Mouse (Mus musculus): ENCODE results near the gene Sycn.
"Not testable (repeated sequence)": the region's sequence is repeated elsewhere in the genome, so short reads cannot be mapped to it uniquely, and the experiment has no call there.

Sycn gene

GRCm38 (mm10) chr7:28540526-28540925, at the start of gene Sycn:
Gene Sycn, plus strand, starts transcription at chr7:28540885.
- no peak for DNase-seq (ENCODE audit: low spot score)

DNA sequence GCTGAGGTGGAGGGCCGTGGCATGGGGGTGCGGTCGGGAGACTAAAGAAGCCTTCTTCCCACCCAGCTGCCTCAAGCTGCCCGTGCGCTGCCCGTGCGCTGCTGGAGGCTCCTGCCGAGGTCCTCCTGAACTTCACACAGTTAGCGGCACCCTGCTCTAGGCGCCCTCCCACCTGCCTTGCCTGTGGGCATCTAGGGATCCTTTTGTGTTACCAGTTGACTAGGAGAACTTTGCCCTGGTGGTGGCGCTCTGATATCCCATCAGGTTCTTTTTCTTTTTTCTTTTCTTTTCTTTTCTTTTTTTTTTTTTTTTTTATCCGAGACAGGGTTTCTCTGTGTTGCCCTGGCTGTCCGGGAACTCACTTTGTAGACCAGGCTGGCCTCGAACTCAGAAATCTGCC, 49.8 kb upstream of the Sycn start:
- DNase-seq (ENCODE audit: low spot score), result no peak

DNA sequence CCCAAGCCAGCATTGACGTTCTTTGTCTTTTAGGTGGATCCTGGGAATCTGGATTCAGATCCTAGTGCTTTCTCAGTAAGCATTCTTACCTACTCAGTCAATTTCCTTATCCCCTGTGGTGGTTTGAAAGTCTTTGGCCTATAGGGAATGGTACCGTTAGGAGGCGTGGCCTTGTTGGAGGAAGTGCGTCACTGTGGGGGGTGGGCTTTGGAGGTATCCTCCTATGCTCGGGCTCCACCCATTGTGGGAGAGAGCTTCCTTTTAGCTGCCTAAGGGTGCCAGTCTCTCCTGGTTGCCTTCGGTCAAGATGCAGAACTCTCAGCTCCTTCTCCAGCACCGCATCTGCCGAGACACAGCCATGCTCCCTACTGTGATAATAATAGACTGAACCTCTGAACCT, 48.4 kb upstream of the Sycn start:
- no peak for DNase-seq (ENCODE audit: low spot score)

GRCm38 (mm10) chr7:28495426-28495825, 45.3 kb upstream of the Sycn start:
- no peak for DNase-seq (ENCODE audit: low spot score)

- DNase-seq (ENCODE audit: low spot score), result no peak
Measured at GRCm38 (mm10) chr7:28505585-28505984, 35.1 kb upstream of the Sycn start.

DNA sequence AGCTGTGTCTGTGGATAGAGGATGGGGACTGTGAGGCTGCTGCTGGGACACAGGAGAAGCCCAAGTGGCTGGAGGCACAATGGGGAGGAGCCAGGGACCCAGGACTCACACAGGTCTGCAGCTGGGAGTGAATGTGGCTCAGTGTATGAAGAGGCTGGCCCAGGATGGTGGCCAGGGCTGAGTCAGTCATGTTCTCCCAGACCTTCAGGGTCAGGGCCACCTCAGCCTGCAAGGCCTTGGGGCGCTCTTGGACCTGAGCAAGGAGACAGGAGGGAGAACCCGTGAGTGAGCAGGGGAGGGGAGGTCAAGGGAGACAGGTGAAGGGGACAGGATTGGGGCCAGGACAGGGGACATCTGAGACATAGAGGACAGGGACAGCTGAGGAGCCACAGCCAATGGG, 31.6 kb upstream of the Sycn start:
- not testable (repeated sequence) for DNase-seq (ENCODE audit: low spot score)

GRCm38 (mm10) chr7:28510405-28510974, 30.2 kb upstream of the Sycn start, which contains the start of gene Ifnl2:
Gene Ifnl2, minus strand, starts transcription at chr7:28510455.
- not testable (repeated sequence) for DNase-seq (ENCODE audit: low spot score)

DNA sequence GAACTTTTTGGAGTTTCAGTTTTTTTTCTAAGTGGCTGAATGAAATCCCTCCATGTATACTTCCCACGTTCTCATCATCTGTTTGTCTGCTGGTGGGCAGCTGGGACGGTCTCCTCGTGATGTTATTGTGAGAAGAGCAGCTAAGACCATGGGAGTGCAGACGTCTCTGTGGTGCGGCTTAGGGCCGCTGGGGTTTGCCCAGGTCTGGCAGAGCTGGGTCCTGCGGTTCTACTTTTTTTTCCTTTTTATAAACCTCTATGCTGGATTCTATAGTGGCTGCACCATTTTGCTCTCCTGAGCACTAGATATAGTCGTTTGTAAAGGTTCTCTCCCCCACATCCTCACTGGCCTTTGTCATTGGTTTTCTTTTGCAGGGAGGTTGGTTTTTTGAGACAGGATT, 29.2 kb upstream of the Sycn start:
- no peak for DNase-seq (ENCODE audit: low spot score)

DNA sequence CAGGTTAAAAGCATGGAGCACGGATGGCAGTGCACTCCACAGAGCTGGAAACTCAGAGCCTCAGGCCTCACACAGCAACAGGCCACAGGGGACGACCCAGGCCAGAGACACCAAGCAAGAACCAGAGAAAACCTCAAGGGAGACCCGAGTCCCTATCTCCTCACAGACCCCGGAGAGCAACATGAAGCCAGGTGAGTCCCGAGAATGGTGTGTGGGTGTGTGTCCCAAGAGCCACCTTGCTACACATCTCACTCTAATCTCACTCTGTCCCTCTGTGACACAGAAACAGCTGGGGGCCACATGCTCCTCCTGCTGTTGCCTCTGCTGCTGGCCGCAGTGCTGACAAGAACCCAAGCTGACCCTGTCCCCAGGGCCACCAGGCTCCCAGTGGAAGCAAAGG, 18.1 kb upstream of the Sycn start, which contains the start of gene Ifnl3:
TSS of gene Ifnl3 (plus strand) at position 301 of the 400 bp plus-strand sequence.
- not testable (repeated sequence) for DNase-seq (ENCODE audit: low spot score)

GRCm38 (mm10) chr7:28527922-28528719, 12.6 kb upstream of the Sycn start:
- peak; percentile 61 for DNase-seq (ENCODE audit: low spot score)

- no peak for DNase-seq (ENCODE audit: low spot score)
Measured at GRCm38 (mm10) chr7:28532005-28532404, 8.7 kb upstream of the Sycn start.

DNA sequence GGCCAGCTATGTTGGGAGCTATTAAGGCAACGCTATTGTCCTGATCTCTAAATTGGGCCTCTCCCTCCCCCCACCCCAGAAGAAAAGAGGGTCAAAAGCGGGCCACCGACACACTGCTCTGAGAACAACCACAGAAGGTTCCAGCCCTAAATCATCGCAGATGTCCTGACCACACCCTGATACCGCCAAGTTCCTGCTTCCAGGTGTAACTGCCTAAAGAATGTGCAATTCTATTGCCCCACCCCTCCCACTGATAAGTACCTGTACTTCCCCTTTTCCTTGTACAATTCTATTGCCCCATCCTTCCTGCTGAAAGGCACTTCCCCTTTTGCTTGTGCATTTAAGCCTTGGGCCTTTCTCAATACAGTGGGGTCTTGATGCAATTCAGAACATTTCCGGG, 1.8 kb upstream of the Sycn start:
- DNase-seq (ENCODE audit: low spot score), result not testable (repeated sequence)

DNA sequence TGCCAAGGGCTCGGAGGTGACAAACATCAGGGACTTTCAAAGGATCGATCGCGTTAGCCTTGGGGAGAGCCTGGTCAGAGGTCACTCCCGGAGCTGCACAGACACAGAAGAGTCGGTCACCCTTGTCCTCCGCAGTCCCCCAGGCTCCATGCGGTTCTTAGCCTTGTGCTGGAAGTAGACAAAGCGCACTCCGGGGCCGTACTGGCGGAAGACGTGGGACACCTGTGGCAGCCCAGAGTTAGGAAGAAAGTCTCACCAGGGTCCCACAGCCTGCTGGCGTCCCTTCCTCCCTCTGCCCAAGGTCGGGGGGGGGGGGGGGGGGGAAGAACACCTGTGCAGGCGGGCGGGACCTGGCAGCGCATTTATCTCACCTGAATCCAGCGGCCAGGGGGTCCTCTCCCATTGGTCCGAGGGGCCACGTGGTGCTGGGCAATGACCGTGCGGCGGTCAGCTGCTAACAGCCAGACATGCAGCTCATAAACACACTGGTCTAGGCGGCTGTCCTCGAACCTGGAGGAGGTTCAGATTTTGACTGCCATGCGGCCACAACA, 3.4 kb downstream of the Sycn start:
- no peak for DNase-seq (ENCODE audit: low spot score)

DNA sequence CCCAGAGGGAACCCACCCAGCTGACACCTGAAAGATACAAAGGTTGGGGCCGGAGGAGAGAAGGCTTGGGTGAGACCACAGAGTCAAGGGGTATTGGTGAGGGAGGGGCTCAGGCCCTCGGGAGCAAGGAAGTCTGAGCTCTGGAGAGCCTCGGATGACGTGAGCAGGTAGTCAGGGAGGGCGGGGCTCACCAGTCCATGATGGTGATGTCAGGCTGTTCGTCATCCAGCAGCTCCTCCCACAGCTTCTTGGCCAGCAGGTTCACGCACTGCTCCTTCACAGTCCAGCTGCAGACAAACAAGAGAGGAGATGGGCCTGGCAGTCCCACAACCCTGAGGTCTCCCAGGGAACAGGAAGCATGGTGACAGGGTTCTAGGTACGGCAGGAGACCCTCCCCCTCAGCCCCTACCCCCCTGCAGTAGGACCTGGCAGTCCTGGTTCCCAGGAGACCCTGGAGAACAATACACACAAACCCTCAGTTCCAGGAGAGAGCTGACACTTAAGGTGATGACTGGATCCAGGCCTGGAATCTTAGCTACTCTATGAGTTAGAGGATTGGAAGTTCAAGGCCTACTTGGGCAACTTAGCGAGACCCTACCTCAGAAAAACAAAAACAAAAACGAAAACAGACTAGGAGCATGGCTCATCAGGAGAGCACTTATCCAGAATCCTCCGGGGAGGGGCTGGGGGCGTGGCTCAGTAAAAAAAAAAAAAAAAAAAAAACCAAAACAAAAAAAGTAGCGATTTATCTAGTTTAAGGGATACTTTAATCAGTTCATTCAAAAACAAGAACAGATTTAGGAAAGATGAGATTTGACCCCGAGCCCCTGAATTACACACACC, 4.6 kb downstream of the Sycn start:
- DNase-seq (ENCODE audit: low spot score), result no peak

DNA sequence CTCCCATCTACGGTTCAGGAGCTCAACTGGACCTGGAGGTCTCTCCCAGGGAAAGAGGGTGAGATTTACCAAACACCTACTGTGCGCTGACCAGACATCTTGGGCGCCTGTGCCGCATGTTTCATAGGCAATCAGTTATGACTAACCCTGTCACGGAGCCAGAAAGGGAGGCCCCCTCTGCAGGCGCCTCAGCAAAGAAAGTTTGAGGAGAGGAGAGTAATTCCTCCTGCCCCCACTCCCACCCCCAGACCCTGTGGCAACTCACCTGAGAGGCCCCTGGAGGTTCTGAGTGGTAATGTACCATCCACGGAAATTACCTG, 5.2 kb downstream of the Sycn start:
- no peak for DNase-seq (ENCODE audit: low spot score)

- DNase-seq (ENCODE audit: low spot score), result no peak
Measured at GRCm38 (mm10) chr7:28546649-28547048, 6.0 kb downstream of the Sycn start.

GRCm38 (mm10) chr7:28547154-28547553, 6.5 kb downstream of the Sycn start, which contains the start of gene Nccrp1:
Gene Nccrp1, minus strand, starts transcription at chr7:28547254.
- no peak for DNase-seq (ENCODE audit: low spot score)

DNA sequence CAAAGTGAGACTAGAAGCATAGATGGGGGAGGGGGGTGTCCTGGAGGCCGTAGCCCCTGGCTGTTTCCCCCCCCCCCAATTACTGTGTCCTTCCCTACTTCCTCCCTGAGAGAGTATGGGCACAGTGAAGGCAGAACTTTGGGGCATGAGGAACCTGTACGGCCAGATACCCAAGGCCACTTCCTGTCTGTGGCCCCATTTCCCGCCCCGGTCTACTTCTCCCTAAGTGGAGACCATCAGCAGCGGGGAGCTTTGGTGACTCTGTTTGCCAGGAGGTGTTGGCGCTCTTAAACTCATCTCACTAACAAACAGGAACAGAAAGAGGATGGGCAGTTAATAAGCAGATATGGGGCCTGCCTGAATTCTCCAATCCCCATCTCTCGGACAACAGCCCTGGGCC, 6.9 kb downstream of the Sycn start:
- no peak for DNase-seq (ENCODE audit: low spot score)

DNA sequence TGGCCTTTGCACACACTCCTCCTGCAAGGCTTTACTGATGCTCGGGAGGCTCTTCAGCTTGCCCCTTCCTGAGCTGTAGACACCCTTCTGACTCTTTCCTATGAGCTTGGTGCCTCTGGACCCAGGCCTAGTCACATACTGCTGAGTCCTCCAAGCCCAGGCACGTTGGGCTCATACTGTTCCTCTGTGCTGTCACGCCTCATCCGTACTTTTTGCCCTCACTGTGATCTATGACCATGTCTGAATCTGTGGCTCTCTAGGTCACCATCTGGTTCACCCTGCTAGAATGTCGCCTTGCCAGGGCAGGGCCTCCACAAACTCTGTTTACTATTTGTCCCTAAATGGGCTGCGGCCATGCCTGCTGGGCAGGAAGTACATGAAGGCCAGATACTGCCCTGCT, 12.4 kb downstream of the Sycn start:
- DNase-seq (ENCODE audit: low spot score), result no peak

- no peak for DNase-seq (ENCODE audit: low spot score)
Measured at GRCm38 (mm10) chr7:28555939-28556535, 15.4 kb downstream of the Sycn start.

DNA sequence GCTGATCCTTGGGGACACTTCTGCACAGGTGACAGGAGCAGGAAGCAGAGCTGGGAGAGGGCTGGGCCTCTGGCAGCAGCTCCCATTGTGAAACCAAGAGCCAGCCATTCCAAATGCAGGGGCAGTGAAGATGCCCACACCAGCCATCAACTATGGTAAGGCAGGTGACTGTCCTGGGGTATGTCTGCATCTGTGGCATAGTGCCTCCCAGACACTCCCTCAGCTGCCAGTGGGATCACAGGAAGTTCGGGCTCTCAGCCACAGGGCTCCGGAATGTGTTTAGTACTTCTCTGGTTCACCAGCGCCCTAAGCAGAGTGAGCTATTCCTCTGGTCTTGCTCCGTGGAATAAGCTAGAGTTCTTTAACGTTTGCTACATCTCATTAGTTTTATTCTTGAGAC, 16.4 kb downstream of the Sycn start:
- DNase-seq (ENCODE audit: low spot score), result no peak

DNA sequence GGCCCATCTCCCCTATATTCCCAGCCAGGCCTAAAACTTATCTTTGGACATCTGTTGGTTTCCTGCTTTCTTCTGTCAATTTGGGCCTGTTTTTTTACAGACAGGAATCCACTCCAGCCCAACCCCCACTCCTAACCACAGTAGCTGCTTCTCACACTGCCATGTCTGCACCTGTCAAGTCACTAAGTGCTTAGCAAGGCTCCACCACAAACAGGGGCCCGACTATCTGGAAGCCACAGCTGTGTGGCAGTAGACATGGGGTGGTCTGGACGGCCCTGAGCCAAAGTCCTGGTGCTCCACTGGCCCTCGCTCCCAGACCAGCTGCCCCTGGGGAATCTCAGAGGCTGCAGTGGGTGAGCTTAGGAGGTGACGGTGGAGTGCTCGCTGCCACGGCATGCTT, 17.0 kb downstream of the Sycn start:
- no peak for DNase-seq (ENCODE audit: low spot score)
